Mouse (Mus musculus) ES-Bruce4 (cell line): Measurements from ENCODE around the gene Grcc10.

Experiments used
- CTCF ChIP-seq: IDR thresholded peaks from one replicate; pipeline ENCODE4 v1.8.1; 2011; ENCODE audit warnings: low read depth, low read length
- POLR2A ChIP-seq: IDR thresholded peaks from one replicate; pipeline ENCODE4 v1.8.1; 2011; ENCODE audit warnings: low read length; ENCODE audit not compliant: insufficient read depth

DNA sequence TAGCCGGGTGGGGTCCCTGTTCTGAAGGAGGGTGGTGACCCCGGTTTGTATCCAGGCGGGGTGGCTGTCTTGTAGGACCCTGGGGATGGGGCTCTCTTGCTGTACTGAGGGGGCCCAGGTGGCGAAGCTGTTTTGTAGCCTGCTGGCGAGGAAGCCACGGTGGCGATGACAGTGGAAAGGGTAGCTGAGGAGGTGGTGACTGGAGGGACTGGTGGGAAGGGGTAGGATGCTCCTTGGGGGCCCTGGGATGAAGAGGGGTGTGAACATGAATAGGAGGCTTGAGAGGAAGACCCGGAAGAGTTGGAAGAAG is 5.1 kb upstream of the Grcc10 start:
- no peak for TF ChIP-seq POLR2A
- TF ChIP-seq CTCF, result no peak
